In genomic region chr11:67456029-67456428, GRCm38 (mm10) we compare ENCODE assay signal across 8 mouse cellular contexts. TPM values are rescaled to one million over a fixed set of nuclear protein-coding genes. Genes with fewer than 3 reads are reported as not detected.
DNase-seq lines count a peak whose midpoint lies in the region; ATAC-seq lines count a peak whose summit lies in the region.

No protein-coding gene starts in this region.

- 19% methylated on average over 7 of the region's 7 CpGs for WGBS in embryonic facial prominence, embryonic 14.5 days
- WGBS in intestine, embryonic 14.5 days = 16% methylated on average over 7 of the region's 7 CpGs

- H3K4me1 ChIP-seq in embryonic facial prominence, embryonic 14.5 days (ENCODE audit: control insufficient read depth, insufficient read depth, low read length) = peaks cover 6% of the 10 kb centered on the region
- H3K4me1 ChIP-seq in intestine, embryonic 14.5 days (replicated peaks; ENCODE audit: control insufficient read depth, insufficient read depth, low read length) = 0 out of 2 replicates have a peak, but pooled peaks cover 5% of the 10 kb centered on the region

- H3K9ac ChIP-seq in embryonic facial prominence, embryonic 14.5 days (ENCODE audit: low read depth, low read length) = peak overlapping the region; percentile 79
- H3K9ac ChIP-seq in intestine, embryonic 14.5 days (ENCODE audit: low read length) = peak overlapping the region; percentile 60

- no peaks in the 10 kb centered on the region for H3K9me3 ChIP-seq in embryonic facial prominence, embryonic 14.5 days (ENCODE audit: control insufficient read depth, low read length)
- H3K9me3 ChIP-seq in intestine, embryonic 14.5 days (ENCODE audit: control insufficient read depth, low read length) = no peaks in the 10 kb centered on the region

- peak overlapping the region; percentile 77 for H3K4me3 ChIP-seq in embryonic facial prominence, embryonic 14.5 days (ENCODE audit: low read depth, low read length)
- peak overlapping the region; percentile 67 for H3K4me3 ChIP-seq in intestine, embryonic 14.5 days (ENCODE audit: low read depth, low read length)

- no peaks in the 10 kb centered on the region for H3K36me3 ChIP-seq in embryonic facial prominence, embryonic 14.5 days (ENCODE audit: control insufficient read depth, insufficient read depth, low read length)
- no peaks in the 10 kb centered on the region for H3K36me3 ChIP-seq in intestine, embryonic 14.5 days (ENCODE audit: control insufficient read depth, insufficient read depth, low read length)

- H3K4me2 ChIP-seq in embryonic facial prominence, embryonic 14.5 days (ENCODE audit: low read depth, low read length) = peak overlapping the region; percentile 99
- peak overlapping the region; percentile 96 for H3K4me2 ChIP-seq in intestine, embryonic 14.5 days (ENCODE audit: low read length)

- no peak overlapping the region for H3K27ac ChIP-seq in embryonic facial prominence, embryonic 14.5 days (replicated peaks; ENCODE audit: low read depth, low read length)
- H3K27ac ChIP-seq in intestine, embryonic 14.5 days (ENCODE audit: low read depth) = no peak overlapping the region

- H3K27me3 ChIP-seq in embryonic facial prominence, embryonic 14.5 days (replicated peaks; ENCODE audit: control insufficient read depth, insufficient read depth, low read length) = peaks cover 10% of the 10 kb centered on the region; the same call in 1 of the 2 replicates
- H3K27me3 ChIP-seq in intestine, embryonic 14.5 days (replicated peaks; ENCODE audit: control insufficient read depth, insufficient read depth, low read length) = peaks cover 20% of the 10 kb centered on the region; the same call in 1 of the 2 replicates

- no peak for ATAC-seq in embryonic facial prominence, embryonic 14.5 days (ENCODE audit: low read depth)
- ATAC-seq in intestine, embryonic 14.5 days (replicated peaks; ENCODE audit: low FRiP score, low TSS enrichment, low read depth) = no peak

- peak; percentile 42 for DNase-seq in layer of hippocampus, adult 9-11 months
- DNase-seq in layer of hippocampus, postnatal 25 days (ENCODE audit: extremely low spot score in 1 of 2, low spot score in 1 of 2) = no peak
- DNase-seq in embryonic facial prominence, embryonic 14.5 days (ENCODE audit: low spot score) = no peak
- DNase-seq in intestine, embryonic 14.5 days (ENCODE audit: low spot score) = no peak
- peak; percentile 14 to 25 for DNase-seq in lung, postnatal 4 days
- no peak for DNase-seq in frontal cortex, postnatal 25 days (ENCODE audit: low spot score in 2 of 2)
- DNase-seq in urinary bladder, adult 18-20 months (ENCODE audit: low spot score in 2 of 2) = no peak
- DNase-seq in yolk sac, embryonic 10.5 days (ENCODE audit: low spot score) = no peak

RNA-seq across cellular contexts. Expression of gene Gas7, which starts 0.8 kb away (rescaled TPM):
- total RNA-seq in layer of hippocampus, postnatal 25 days (2021) = 100 to 1,000 TPM; 429 to 466 TPM
- 15.6 and 19.4 TPM in 2 replicates for polyA plus RNA-seq in embryonic facial prominence, embryonic 14.5 days (2014; fragmentation: Nextera tagmentation; extraction: Ambion mirVana)
- 8.6 and 9.1 TPM in 2 replicates for polyA plus RNA-seq in intestine, embryonic 14.5 days (2014; fragmentation: Nextera tagmentation; extraction: Ambion mirVana)

Comparison
In these comparisons a context has a peak if more than half of its experiments do, and no peak if none do; other contexts are left out.
1. DNase-seq: peak in layer of hippocampus, adult 9-11 months (single experiment) and lung, postnatal 4 days (2 of 2); none in layer of hippocampus, postnatal 25 days (0 of 2), embryonic facial prominence, embryonic 14.5 days (single experiment), intestine, embryonic 14.5 days (single experiment), frontal cortex, postnatal 25 days (0 of 2), urinary bladder, adult 18-20 months (0 of 2) and yolk sac, embryonic 10.5 days (single experiment).